Mouse (Mus musculus) embryonic fibroblast, embryonic 13.5 days (primary cell): ENCODE data around the gene Usp47.

ENCODE experiments used
- CTCF ChIP-seq: IDR thresholded peaks from 2 replicates; pipeline ENCODE4 v1.5.1; 2011; ENCODE audit warnings: mild to moderate bottlenecking, control low read depth, low read length, moderate library complexity, borderline replicate concordance; ENCODE audit not compliant: insufficient read depth
- POLR2A ChIP-seq: IDR thresholded peaks from 2 replicates; pipeline ENCODE4 v1.6.1; 2011; ENCODE audit warnings: low read depth, mild to moderate bottlenecking, control low read depth, low read length, moderate library complexity

GRCm38 (mm10) chr7:111984530-111984929 lies 38.8 kb upstream of the Usp47 start:
- TF ChIP-seq CTCF: no peak
- TF ChIP-seq POLR2A: no peak
